Comparison of ENCODE assay signal across 16 mouse cellular contexts in genomic region chr9:53740829-53741404, GRCm38 (mm10). TPM values are rescaled to one million over a fixed set of nuclear protein-coding genes. Genes with fewer than 3 reads are reported as not detected.
"Had no signal": no experiment of that assay in that cellular context is flagged by ENCODE, and none has a peak within 500 bp of the region (broad histone marks: within the 10 kb centered on the region; RNA-seq: fewer than 3 reads in every experiment).

No protein-coding gene starts in this region.

- H3K9me3 ChIP-seq: limb, embryonic 12.5 days; liver, embryonic 15.5 days; midbrain, embryonic 10.5 days had no signal

- DNase-seq: kidney, adult 11 months; kidney, adult 9 months; kidney, postnatal 36 days; liver; lung, adult 2 months; midbrain, embryonic 14.5 days; right cerebral cortex, postnatal 14 days; thymus, postnatal 4 days had no signal

- ATAC-seq: lung, postnatal 0 days had no signal

- H3K9ac ChIP-seq: limb, embryonic 12.5 days; liver, embryonic 15.5 days; neural tube, embryonic 15.5 days had no signal

- H3K36me3 ChIP-seq: limb, embryonic 12.5 days; liver, embryonic 15.5 days; midbrain, embryonic 10.5 days; neural tube, embryonic 15.5 days had no signal

- H3K27ac ChIP-seq: kidney, postnatal 0 days; limb, embryonic 12.5 days; liver, embryonic 15.5 days; macrophage; midbrain, embryonic 10.5 days; neural tube, embryonic 15.5 days had no signal

- H3K4me3 ChIP-seq: limb, embryonic 12.5 days; liver, embryonic 15.5 days; midbrain, embryonic 10.5 days; myocyte; neural tube, embryonic 15.5 days had no signal

- H3K4me1 ChIP-seq: limb, embryonic 12.5 days; liver, embryonic 15.5 days; midbrain, embryonic 10.5 days; neural tube, embryonic 15.5 days had no signal

- H3K27me3 ChIP-seq: limb, embryonic 12.5 days; liver, embryonic 15.5 days; neural tube, embryonic 15.5 days had no signal

RNA-seq across cellular contexts. Expression of gene Slc35f2, which starts 30.4 kb away (rescaled TPM):
- polyA plus RNA-seq: macrophage had no signal

RNA-seq across cellular contexts. Expression of gene Rab39, which starts 34.9 kb away (rescaled TPM):
- polyA plus RNA-seq: myocyte had no signal
